Mouse (Mus musculus) embryonic facial prominence, embryonic 11.5 days (tissue): ENCODE data around the gene Gm28372. TPM values are rescaled to one million over a fixed set of nuclear protein-coding genes. Genes with fewer than 3 reads are reported as not detected.
A peak's percentile ranks its signal among the peaks of the same experiment; 100 is the strongest.

Source experiments
- ATAC-seq: fragments of 200-750 bp; cut with Nextera tagmentation; replicated peaks from 2 replicates; pipeline ENCODE4 v1.8.0; 2017; ENCODE audit warnings: low read depth; ENCODE audit not compliant: insufficient number of reproducible peaks, low FRiP score, low TSS enrichment
- DNase-seq: peaks from one replicate; pipeline ENCODE4 v3.0.0-alpha.2; 2015; ENCODE audit warnings: low spot score
- H3K27ac ChIP-seq: fragments of 300-500 bp; sonication (generic); replicated peaks from 2 replicates; pipeline ENCODE4 v1.5.1; 2014; ENCODE audit warnings: mild to moderate bottlenecking, low read depth, low read length, control low read depth
- H3K27me3 ChIP-seq: fragments of 300-500 bp; sonication (generic); 2 replicates; pipeline ENCODE4 v1.6.1; 2014; ENCODE audit warnings: mild to moderate bottlenecking, low read length, moderate library complexity, mixed read lengths; ENCODE audit not compliant: control insufficient read depth, insufficient read depth
- H3K36me3 ChIP-seq: fragments of 300-500 bp; sonication (generic); replicated peaks from 2 replicates; pipeline ENCODE4 v1.6.1; 2014; ENCODE audit warnings: low read depth, mild to moderate bottlenecking, low read length, moderate library complexity, mixed read lengths; ENCODE audit not compliant: control insufficient read depth, insufficient read depth
- H3K4me1 ChIP-seq: fragments of 300-500 bp; sonication (generic); 2 replicates; pipeline ENCODE4 v1.6.1; 2014; ENCODE audit warnings: low read length, mixed read lengths; ENCODE audit not compliant: control insufficient read depth, insufficient read depth
- H3K4me2 ChIP-seq: fragments of 300-500 bp; sonication (generic); 2 replicates; pipeline ENCODE4 v1.6.1; 2014; ENCODE audit warnings: low read depth, mild to moderate bottlenecking, control low read depth, low read length, moderate library complexity
- H3K4me3 ChIP-seq: fragments of 300-500 bp; sonication (generic); 2 replicates; pipeline ENCODE4 v1.5.1; 2014; ENCODE audit warnings: low read depth, low read length, control low read depth
- H3K9ac ChIP-seq: fragments of 300-500 bp; sonication (generic); replicated peaks from 2 replicates; pipeline ENCODE4 v1.6.1; 2014; ENCODE audit warnings: mild to moderate bottlenecking, control low read depth, low read length
- H3K9me3 ChIP-seq: fragments of 300-500 bp; sonication (generic); replicated peaks from 2 replicates; pipeline ENCODE4 v1.6.1; 2016; ENCODE audit warnings: mild to moderate bottlenecking, low read length, inconsistent platforms, mixed read lengths; ENCODE audit not compliant: control insufficient read depth
- WGBS: fragments of 180-500 bp; shearing (Covaris S2); extraction: QIAGEN DNeasy Blood & Tissue Kit; methylation state at CpG from one replicate; pipeline ENCODE4 v1.1.7; 2014; 5-methylcytosine and 5-hydroxymethylcytosine counted together
- polyA plus RNA-seq: library from polyadenylated mRNA; unstranded; fragments of >200 nt; fragmentation: Nextera tagmentation; extraction: Ambion mirVana; gene quantifications from 2 replicates; pipeline ENCODE4 v1.2.1, GENCODE M21; 2014

Gene Gm28372
- polyA plus RNA-seq, 1 experiment from 2014 or later = not detected

DNA sequence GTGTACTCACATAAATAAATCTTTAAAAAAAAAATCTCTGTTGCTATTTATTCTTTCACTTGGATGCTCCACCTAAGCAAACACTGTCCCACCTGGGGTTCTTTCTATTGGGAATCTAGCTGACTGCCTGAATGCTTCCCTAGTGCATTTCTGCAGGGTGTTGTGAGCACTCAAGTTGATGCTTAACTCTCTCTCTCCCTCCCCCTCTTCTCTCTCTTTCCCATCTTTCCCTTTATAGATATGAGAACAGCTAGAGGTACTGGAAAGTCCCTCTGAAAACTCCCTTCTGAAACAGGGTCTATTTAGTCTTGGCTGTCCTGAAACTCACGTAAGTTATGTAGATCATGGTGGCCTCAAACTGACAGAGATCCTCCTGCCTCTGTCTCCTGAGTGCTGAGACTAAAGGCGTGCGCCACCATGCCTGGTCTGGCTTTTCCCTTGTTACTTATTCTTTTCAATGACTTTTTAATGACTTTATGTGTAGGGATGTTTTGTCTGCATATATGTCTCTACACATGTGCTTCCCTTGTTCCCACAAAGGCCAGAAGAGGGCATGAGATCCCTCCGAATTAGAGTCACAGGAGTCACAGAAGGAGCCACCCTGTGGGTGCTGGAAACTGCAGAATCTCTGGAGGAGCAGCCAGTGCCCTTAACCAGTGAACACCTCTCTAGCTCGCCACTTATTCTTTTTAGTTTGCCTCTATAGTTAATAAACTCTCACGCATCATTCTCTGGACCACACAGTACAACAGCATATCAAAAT is 9.2 kb downstream of the Gm28372 start:
- DNase-seq = peak; percentile 9
- H3K27ac ChIP-seq = no peak overlapping the region
- 73% methylated on average over 6 of the region's 6 CpGs for WGBS

DNA sequence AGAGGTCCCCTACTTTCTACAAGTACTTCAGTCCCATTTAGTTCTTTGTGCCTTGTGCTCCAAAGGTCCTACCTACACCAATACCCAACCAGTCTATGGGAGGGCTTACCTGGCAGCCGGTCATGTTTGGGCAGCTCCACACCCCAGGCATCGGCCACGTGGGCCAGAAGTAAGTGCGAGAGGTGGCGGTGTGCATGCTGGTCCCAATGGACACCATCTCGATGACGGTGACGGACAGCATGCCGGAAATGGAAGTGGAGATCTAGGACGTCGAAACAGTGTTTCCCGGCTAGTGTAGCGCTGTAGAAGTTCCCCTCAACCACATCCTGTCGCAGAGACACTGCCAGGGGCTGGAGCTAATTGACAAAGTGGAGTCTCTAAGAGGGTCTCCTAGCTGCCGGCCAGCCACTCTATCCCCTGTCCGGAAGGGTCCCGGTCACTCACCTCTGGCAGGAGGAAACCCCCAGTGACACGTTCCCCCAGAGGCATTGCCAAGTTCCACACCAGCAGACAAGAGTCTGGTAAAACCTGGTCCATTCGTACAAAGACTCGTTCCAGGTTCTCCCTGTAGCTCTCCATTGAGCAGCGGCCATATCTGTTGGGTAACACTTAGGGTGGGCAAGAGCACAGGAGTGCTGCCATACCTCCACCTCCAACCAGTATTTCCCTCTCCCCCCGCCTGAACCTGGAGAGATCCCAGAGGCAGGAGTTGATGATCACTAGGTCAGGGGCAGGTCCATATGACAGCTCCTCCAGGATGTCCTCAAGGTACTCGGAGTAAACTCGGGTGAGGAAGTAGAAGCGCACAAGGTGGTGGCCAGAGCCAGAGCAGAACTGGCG is 17.0 kb downstream of the Gm28372 start:
- no peak overlapping the region for H3K4me2 ChIP-seq
- ATAC-seq (no peak), DNase-seq (no peak)
- H3K36me3 ChIP-seq = 0 out of 2 replicates have a peak, but pooled peaks cover 2% of the 10 kb centered on the region
- no peaks in the 10 kb centered on the region for H3K9me3 ChIP-seq
- no peak overlapping the region for H3K27ac ChIP-seq
- H3K4me1 ChIP-seq = no peaks in the 10 kb centered on the region
- H3K27me3 ChIP-seq = no peaks in the 10 kb centered on the region
- no peak overlapping the region for H3K9ac ChIP-seq
- no peak overlapping the region for H3K4me3 ChIP-seq
- 97% methylated on average over 26 of the region's 26 CpGs for WGBS

More for the DNA sequence above, 9.2 kb downstream of the Gm28372 start:
- no peak overlapping the region for H3K4me3 ChIP-seq
- H3K36me3 ChIP-seq = no peaks in the 10 kb centered on the region
- no peaks in the 10 kb centered on the region for H3K27me3 ChIP-seq
- H3K9me3 ChIP-seq = no peaks in the 10 kb centered on the region
- H3K9ac ChIP-seq = no peak overlapping the region
- H3K4me2 ChIP-seq = no peak overlapping the region
- ATAC-seq = no peak
- H3K4me1 ChIP-seq = no peaks in the 10 kb centered on the region; the same call in 1 of the 2 replicates

DNA sequence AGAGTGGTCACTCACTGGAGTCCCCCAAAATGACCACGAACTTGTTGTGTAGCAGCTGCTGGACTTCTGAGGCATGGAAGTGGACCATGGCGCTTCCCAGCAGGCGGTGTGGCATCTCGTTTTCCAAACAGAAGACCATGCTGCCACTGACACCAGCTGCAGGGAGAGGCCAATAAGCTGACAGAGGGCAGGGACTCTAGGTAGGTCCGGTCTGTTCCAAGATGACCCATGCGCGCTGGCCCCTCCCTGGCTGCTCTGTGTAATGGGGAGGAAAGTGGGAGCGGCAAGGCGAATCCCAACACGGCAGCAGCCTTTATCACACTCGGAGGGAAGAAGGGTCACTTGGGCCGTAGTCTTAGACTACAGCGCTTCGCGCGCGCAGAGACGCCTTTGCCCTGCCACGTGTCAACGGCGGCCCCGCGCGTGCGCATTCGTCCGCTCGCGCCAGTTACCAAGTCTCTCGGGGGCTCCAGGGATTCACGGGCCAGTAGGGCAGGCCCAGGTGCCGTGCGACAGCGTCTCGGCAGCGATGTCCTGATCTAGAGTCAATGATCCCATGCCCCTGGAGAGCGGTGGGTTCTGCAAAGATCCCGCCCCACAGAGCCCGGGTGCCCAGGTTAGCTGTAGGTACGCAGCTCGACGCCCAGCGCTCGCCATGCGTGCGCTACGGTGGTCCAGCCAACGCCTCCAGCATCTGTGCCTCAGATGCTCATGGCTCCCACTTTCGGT is 18.5 kb downstream of the Gm28372 start:
- H3K4me3 ChIP-seq = peak overlapping the region; percentile 74
- peak overlapping the region; percentile 75 for H3K9ac ChIP-seq
- H3K4me1 ChIP-seq = no peaks in the 10 kb centered on the region
- DNase-seq (peak; percentile 81), ATAC-seq (peak; percentile 63)
- H3K27ac ChIP-seq = peak overlapping the region; percentile 77
- 0 out of 2 replicates have a peak, but pooled peaks cover 2% of the 10 kb centered on the region for H3K36me3 ChIP-seq
- H3K4me2 ChIP-seq = peak overlapping the region; percentile 88
- no peaks in the 10 kb centered on the region for H3K9me3 ChIP-seq
- 18% methylated on average over 49 of the region's 49 CpGs for WGBS
- no peaks in the 10 kb centered on the region for H3K27me3 ChIP-seq

GRCm38 (mm10) chr2:130424126-130424853 is 19.3 kb downstream of the Gm28372 start, which contains the start of the genes Vps16 and Pced1a:
Gene Vps16 (plus strand): TSS chr2:130424339.
Gene Pced1a (minus strand): TSS chr2:130424701.
- 0 out of 2 replicates have a peak, but pooled peaks cover 2% of the 10 kb centered on the region for H3K36me3 ChIP-seq
- H3K4me1 ChIP-seq = no peaks in the 10 kb centered on the region
- under 1% methylated on average over 58 of the region's 58 CpGs for WGBS
- H3K4me2 ChIP-seq = peak within 1 kb of the TSS; percentile 88
- H3K4me3 ChIP-seq = peak within 1 kb of the TSS; percentile 74
- ATAC-seq = peak; percentile 93
- peak within 1 kb of the TSS; percentile 77 for H3K27ac ChIP-seq
- no peaks in the 10 kb centered on the region for H3K9me3 ChIP-seq
- no peaks in the 10 kb centered on the region for H3K27me3 ChIP-seq
- DNase-seq = peak; percentile 96
- H3K9ac ChIP-seq = peak within 1 kb of the TSS; percentile 75

DNA sequence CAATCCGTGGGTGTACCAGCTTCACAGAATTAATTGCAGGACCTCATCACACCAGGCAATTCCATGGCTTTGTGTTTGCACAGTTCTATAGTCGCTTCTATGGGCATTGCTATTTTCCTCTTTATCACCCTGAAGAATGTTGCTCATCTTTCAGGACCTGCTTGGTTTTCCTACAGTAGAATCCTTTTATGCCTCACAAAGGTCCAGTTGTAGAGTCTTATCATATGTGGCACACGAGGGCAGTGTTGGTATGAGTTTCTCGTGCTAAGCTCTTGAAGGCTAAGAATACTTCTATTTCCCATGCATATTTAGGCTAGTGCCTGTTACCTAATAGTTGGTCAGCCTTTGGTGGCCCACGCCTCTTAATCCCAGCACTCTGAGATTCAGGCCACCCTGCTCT is 20.1 kb downstream of the Gm28372 start:
- no peak overlapping the region for H3K27ac ChIP-seq
- no peaks in the 10 kb centered on the region for H3K36me3 ChIP-seq
- no peaks in the 10 kb centered on the region for H3K9me3 ChIP-seq
- no peaks in the 10 kb centered on the region for H3K27me3 ChIP-seq
- H3K9ac ChIP-seq = peak overlapping the region; percentile 75
- ATAC-seq = no peak
- no peak for DNase-seq
- H3K4me3 ChIP-seq = peak overlapping the region; percentile 74
- WGBS = 58% methylated on average over 5 of the region's 5 CpGs
- H3K4me1 ChIP-seq = no peaks in the 10 kb centered on the region
- peak overlapping the region; percentile 88 for H3K4me2 ChIP-seq

DNA sequence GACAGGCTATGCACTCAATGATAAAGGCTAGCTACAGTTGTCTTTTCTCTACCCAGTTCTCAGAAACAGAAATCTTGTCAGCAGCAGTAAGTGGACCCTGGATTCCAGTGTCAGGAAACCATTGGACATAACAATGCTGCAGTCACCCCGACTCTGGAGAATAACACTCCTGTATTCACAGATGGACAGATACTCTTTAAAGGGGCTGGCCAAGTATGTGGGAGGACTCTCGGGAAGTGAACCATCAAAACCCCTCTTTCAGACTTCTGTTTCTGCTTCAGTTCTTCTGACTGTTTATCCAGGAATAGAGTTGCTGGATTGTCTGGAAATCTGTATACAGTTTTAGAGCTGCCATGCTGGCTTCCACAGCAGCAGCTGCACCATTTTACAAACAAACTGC is 24.8 kb downstream of the Gm28372 start:
- no peak overlapping the region for H3K9ac ChIP-seq
- no peak overlapping the region for H3K4me2 ChIP-seq
- no peaks in the 10 kb centered on the region for H3K27me3 ChIP-seq
- H3K27ac ChIP-seq = no peak overlapping the region
- ATAC-seq (no peak), DNase-seq (no peak)
- WGBS = 66% methylated on average over 2 of the region's 2 CpGs
- no peaks in the 10 kb centered on the region; the same call in 1 of the 2 replicates for H3K36me3 ChIP-seq
- H3K4me3 ChIP-seq = no peak overlapping the region
- no peaks in the 10 kb centered on the region for H3K4me1 ChIP-seq
- no peaks in the 10 kb centered on the region for H3K9me3 ChIP-seq

DNA sequence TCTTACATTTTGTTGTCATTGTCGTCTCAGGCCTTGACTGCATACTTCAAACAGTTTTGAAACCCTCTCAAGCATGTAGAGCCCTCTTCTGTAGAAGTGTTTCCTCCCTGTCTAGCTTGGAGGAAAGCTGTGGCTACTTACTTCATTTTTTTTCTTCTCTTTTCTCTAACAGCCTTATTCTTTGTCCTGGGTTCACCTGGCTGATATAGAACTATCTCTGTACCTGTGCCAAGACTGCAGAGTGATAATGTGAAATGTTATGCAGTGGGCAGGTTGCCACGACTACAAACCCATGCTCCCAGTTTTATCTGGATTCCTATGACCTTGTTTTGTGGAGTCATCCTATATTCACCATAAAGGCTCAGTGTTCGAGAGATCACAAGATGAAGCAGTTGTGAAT is 25.4 kb downstream of the Gm28372 start:
- H3K9me3 ChIP-seq = no peaks in the 10 kb centered on the region
- H3K9ac ChIP-seq = no peak overlapping the region
- H3K36me3 ChIP-seq = no peaks in the 10 kb centered on the region; the same call in 1 of the 2 replicates
- no peaks in the 10 kb centered on the region for H3K27me3 ChIP-seq
- H3K4me2 ChIP-seq = no peak overlapping the region
- H3K4me3 ChIP-seq = no peak overlapping the region
- H3K4me1 ChIP-seq = no peaks in the 10 kb centered on the region
- WGBS = 84% methylated on average over 3 of the region's 3 CpGs
- DNase-seq (no peak), ATAC-seq (no peak)
- no peak overlapping the region for H3K27ac ChIP-seq
